Mouse (Mus musculus): ENCODE data around the gene Kansl1. TPM values are rescaled to one million over a fixed set of nuclear protein-coding genes. Genes with fewer than 3 reads are reported as not detected.
A peak's percentile ranks its signal among the peaks of the same experiment; 100 is the strongest.

The Kansl1 gene
- polyA plus RNA-seq, 1 experiment from 2014 or later: 7.5 TPM

- WGBS: under 1% methylated on average over 45 of the region's 82 CpGs
Measured at GRCm38 (mm10) chr11:104442333-104443136, 26.1 kb downstream of the Kansl1 start.

GRCm38 (mm10) chr11:104441475-104442332 is 27.0 kb downstream of the Kansl1 start:
- Histone ChIP-seq H3K9ac (ENCODE audit: low read length) (peak overlapping the region; percentile 100), H3K36me3 (ENCODE audit: control insufficient read depth, insufficient read depth, low read length) (no peaks in the 10 kb centered on the region), H3K4me2 (replicated peaks; ENCODE audit: low read depth) (peak overlapping the region; percentile 58), H3K4me3 (ENCODE audit: low read depth, low read length) (peak overlapping the region; percentile 86), H3K4me1 (replicated peaks; ENCODE audit: control insufficient read depth, insufficient read depth) (no peaks in the 10 kb centered on the region), H3K27ac (replicated peaks) (peak overlapping the region; percentile 100), H3K27me3 (ENCODE audit: control insufficient read depth, insufficient read depth, low read length) (no peaks in the 10 kb centered on the region), H3K9me3 (ENCODE audit: control insufficient read depth, low read length) (no peaks in the 10 kb centered on the region)
- ATAC-seq (ENCODE audit: low FRiP score, low TSS enrichment) (peak; percentile 67), DNase-seq (ENCODE audit: low spot score) (peak; percentile 79)
- TF ChIP-seq EP300 (optimal IDR thresholded peaks at IDR 0.05): no peak
- no peak for TF ChIP-seq CTCF (IDR thresholded peaks at IDR 0.05; ENCODE audit: low read depth)
- WGBS: under 1% methylated on average over 35 of the region's 92 CpGs

More at GRCm38 (mm10) chr11:104442333-104443136, 26.1 kb downstream of the Kansl1 start:
- TF ChIP-seq CTCF (IDR thresholded peaks at IDR 0.05; ENCODE audit: low read depth) (peak; percentile 59), EP300 (optimal IDR thresholded peaks at IDR 0.05) (no peak)
- peak overlapping the region; percentile 100 for H3K27ac ChIP-seq (replicated peaks)
- no peaks in the 10 kb centered on the region for H3K4me1 ChIP-seq (replicated peaks; ENCODE audit: control insufficient read depth, insufficient read depth)
- peak; percentile 92 for ATAC-seq (ENCODE audit: low FRiP score, low TSS enrichment)
- H3K4me2 ChIP-seq (replicated peaks; ENCODE audit: low read depth): peak overlapping the region; percentile 77
- peak overlapping the region; percentile 86 for H3K4me3 ChIP-seq (ENCODE audit: low read depth, low read length)
- no peaks in the 10 kb centered on the region for H3K9me3 ChIP-seq (ENCODE audit: control insufficient read depth, low read length)
- peak overlapping the region; percentile 100 for H3K9ac ChIP-seq (ENCODE audit: low read length)
- DNase-seq (ENCODE audit: low spot score): peak; percentile 91
- no peaks in the 10 kb centered on the region for H3K36me3 ChIP-seq (ENCODE audit: control insufficient read depth, insufficient read depth, low read length)
- H3K27me3 ChIP-seq (ENCODE audit: control insufficient read depth, insufficient read depth, low read length): no peaks in the 10 kb centered on the region

- no peaks in the 10 kb centered on the region for H3K27me3 ChIP-seq (ENCODE audit: control insufficient read depth, insufficient read depth, low read length)
- H3K27ac ChIP-seq (replicated peaks): peak overlapping the region; percentile 100
- no peaks in the 10 kb centered on the region for H3K4me1 ChIP-seq (replicated peaks; ENCODE audit: control insufficient read depth, insufficient read depth)
- H3K36me3 ChIP-seq (ENCODE audit: control insufficient read depth, insufficient read depth, low read length): no peaks in the 10 kb centered on the region
- H3K9me3 ChIP-seq (ENCODE audit: control insufficient read depth, low read length): no peaks in the 10 kb centered on the region
- under 1% methylated on average over 20 of the region's 20 CpGs for WGBS
- TF ChIP-seq CTCF (IDR thresholded peaks at IDR 0.05; ENCODE audit: low read depth) (no peak), EP300 (optimal IDR thresholded peaks at IDR 0.05) (no peak)
- H3K4me2 ChIP-seq (replicated peaks; ENCODE audit: low read depth): peak overlapping the region; percentile 58
- ATAC-seq (ENCODE audit: low FRiP score, low TSS enrichment) (no peak), DNase-seq (ENCODE audit: low spot score) (no peak)
- peak overlapping the region; percentile 100 for H3K9ac ChIP-seq (ENCODE audit: low read length)
- H3K4me3 ChIP-seq (ENCODE audit: low read depth, low read length): peak overlapping the region; percentile 86
Measured at GRCm38 (mm10) chr11:104440521-104441474, 27.9 kb downstream of the Kansl1 start.

- 25% methylated on average over 2 of the region's 2 CpGs for WGBS
- ATAC-seq (ENCODE audit: low FRiP score, low TSS enrichment): no peak
Measured at GRCm38 (mm10) chr11:104439703-104440102, 29.0 kb downstream of the Kansl1 start.

GRCm38 (mm10) chr11:104438450-104438849 is 30.2 kb downstream of the Kansl1 start:
- Histone ChIP-seq H3K9me3 (ENCODE audit: control insufficient read depth, low read length) (no peaks in the 10 kb centered on the region), H3K4me2 (replicated peaks; ENCODE audit: low read depth) (no peak overlapping the region)
- TF ChIP-seq CTCF (IDR thresholded peaks at IDR 0.05; ENCODE audit: low read depth): no peak
- no peak for TF ChIP-seq EP300 (optimal IDR thresholded peaks at IDR 0.05)

More at GRCm38 (mm10) chr11:104439703-104440102, 29.0 kb downstream of the Kansl1 start:
- Histone ChIP-seq H3K36me3 (ENCODE audit: control insufficient read depth, insufficient read depth, low read length) (no peaks in the 10 kb centered on the region), H3K9ac (ENCODE audit: low read length) (no peak overlapping the region), H3K27ac (replicated peaks) (no peak overlapping the region), H3K4me3 (ENCODE audit: low read depth, low read length) (no peak overlapping the region), H3K27me3 (ENCODE audit: control insufficient read depth, insufficient read depth, low read length) (no peaks in the 10 kb centered on the region), H3K9me3 (ENCODE audit: control insufficient read depth, low read length) (no peaks in the 10 kb centered on the region), H3K4me2 (replicated peaks; ENCODE audit: low read depth) (no peak overlapping the region), H3K4me1 (replicated peaks; ENCODE audit: control insufficient read depth, insufficient read depth) (no peaks in the 10 kb centered on the region)
- TF ChIP-seq CTCF (IDR thresholded peaks at IDR 0.05; ENCODE audit: low read depth): no peak
- TF ChIP-seq EP300 (optimal IDR thresholded peaks at IDR 0.05): no peak
- DNase-seq (ENCODE audit: low spot score): no peak

More at GRCm38 (mm10) chr11:104438450-104438849, 30.2 kb downstream of the Kansl1 start:
- H3K9ac ChIP-seq (ENCODE audit: low read length): no peak overlapping the region
- H3K4me3 ChIP-seq (ENCODE audit: low read depth, low read length): no peak overlapping the region
- H3K27me3 ChIP-seq (ENCODE audit: control insufficient read depth, insufficient read depth, low read length): no peaks in the 10 kb centered on the region
- no peaks in the 10 kb centered on the region for H3K4me1 ChIP-seq (replicated peaks; ENCODE audit: control insufficient read depth, insufficient read depth)
- no peak for ATAC-seq (ENCODE audit: low FRiP score, low TSS enrichment)
- no peak overlapping the region for H3K27ac ChIP-seq (replicated peaks)
- no peaks in the 10 kb centered on the region for H3K36me3 ChIP-seq (ENCODE audit: control insufficient read depth, insufficient read depth, low read length)
- no peak for DNase-seq (ENCODE audit: low spot score)
